Mouse (Mus musculus) liver, embryonic 15.5 days (tissue): ENCODE data around the gene Unk. TPM values are rescaled to one million over a fixed set of nuclear protein-coding genes. Genes with fewer than 3 reads are reported as not detected.
"Not testable (repeated sequence)": the region's sequence is repeated elsewhere in the genome, so short reads cannot be mapped to it uniquely, and the experiment has no call there.

Experiments
- ATAC-seq: fragments of 200-750 bp; cut with Nextera tagmentation; 2 replicates; pipeline ENCODE4 v1.8.0; 2017; ENCODE audit warnings: moderate number of reproducible peaks, mild to moderate bottlenecking, moderate library complexity; ENCODE audit not compliant: insufficient read depth
- H3K27ac ChIP-seq: fragments of 300-500 bp; sonication (generic); replicated peaks from 2 replicates; pipeline ENCODE4 v1.5.1; 2015; ENCODE audit warnings: mild to moderate bottlenecking, inconsistent platforms
- H3K27me3 ChIP-seq: fragments of 300-500 bp; sonication (generic); 2 replicates; pipeline ENCODE4 v1.6.1; 2015; ENCODE audit warnings: mild to moderate bottlenecking, inconsistent platforms
- H3K36me3 ChIP-seq: fragments of 300-500 bp; sonication (generic); replicated peaks from 2 replicates; pipeline ENCODE4 v1.6.1; 2015; ENCODE audit warnings: moderate library complexity, mild to moderate bottlenecking, inconsistent platforms
- H3K4me1 ChIP-seq: fragments of 300-500 bp; sonication (generic); replicated peaks from 2 replicates; pipeline ENCODE4 v1.6.1; 2015; ENCODE audit warnings: inconsistent platforms
- H3K4me2 ChIP-seq: fragments of 300-500 bp; sonication (generic); 2 replicates; pipeline ENCODE4 v1.6.1; 2015; ENCODE audit warnings: moderate library complexity, mild to moderate bottlenecking, inconsistent platforms
- H3K4me3 ChIP-seq: fragments of 300-500 bp; sonication (generic); replicated peaks from 2 replicates; pipeline ENCODE4 v1.5.1; 2015; ENCODE audit warnings: mild to moderate bottlenecking, inconsistent platforms
- H3K9ac ChIP-seq: fragments of 300-500 bp; sonication (generic); 2 replicates; pipeline ENCODE4 v1.6.1; 2015; ENCODE audit warnings: moderate library complexity, mild to moderate bottlenecking, inconsistent platforms
- H3K9me3 ChIP-seq: fragments of 300-500 bp; sonication (generic); replicated peaks from 2 replicates; pipeline ENCODE4 v1.6.1; 2016; ENCODE audit warnings: inconsistent platforms
- WGBS: fragments of 180-500 bp; shearing (Covaris S2); methylation state at CpG from one replicate; pipeline ENCODE4 v1.1.7; 2015; ENCODE audit warnings: mixed read lengths; ENCODE audit not compliant: insufficient replicate concordance; 5-methylcytosine and 5-hydroxymethylcytosine counted together
- polyA plus RNA-seq: library from polyadenylated mRNA; unstranded; fragments of >200 nt; fragmentation: Nextera tagmentation; extraction: Ambion mirVana; gene quantifications from 2 replicates; pipeline ENCODE4 v1.2.1, GENCODE M21; 2015

The Unk gene
- polyA plus RNA-seq, 1 experiment from 2014 or later, result 10.1 TPM

GRCm38 (mm10) chr11:116010948-116011347 is 19.2 kb upstream of the Unk start:
- Histone ChIP-seq H3K4me3 (no peak overlapping the region), H3K36me3 (peaks cover 27% of the 10 kb centered on the region), H3K9me3 (no peaks in the 10 kb centered on the region), H3K4me2 (no peak overlapping the region; the same call in 1 of the 2 replicates), H3K27me3 (peaks cover 29% of the 10 kb centered on the region), H3K27ac (0 out of 2 replicates have a peak overlapping the region, but pooled peaks have one; percentile 81), H3K9ac (no peak overlapping the region), H3K4me1 (peaks cover 48% of the 10 kb centered on the region)
- 78% methylated on average over 5 of the region's 5 CpGs for WGBS
- no peak for ATAC-seq

DNA sequence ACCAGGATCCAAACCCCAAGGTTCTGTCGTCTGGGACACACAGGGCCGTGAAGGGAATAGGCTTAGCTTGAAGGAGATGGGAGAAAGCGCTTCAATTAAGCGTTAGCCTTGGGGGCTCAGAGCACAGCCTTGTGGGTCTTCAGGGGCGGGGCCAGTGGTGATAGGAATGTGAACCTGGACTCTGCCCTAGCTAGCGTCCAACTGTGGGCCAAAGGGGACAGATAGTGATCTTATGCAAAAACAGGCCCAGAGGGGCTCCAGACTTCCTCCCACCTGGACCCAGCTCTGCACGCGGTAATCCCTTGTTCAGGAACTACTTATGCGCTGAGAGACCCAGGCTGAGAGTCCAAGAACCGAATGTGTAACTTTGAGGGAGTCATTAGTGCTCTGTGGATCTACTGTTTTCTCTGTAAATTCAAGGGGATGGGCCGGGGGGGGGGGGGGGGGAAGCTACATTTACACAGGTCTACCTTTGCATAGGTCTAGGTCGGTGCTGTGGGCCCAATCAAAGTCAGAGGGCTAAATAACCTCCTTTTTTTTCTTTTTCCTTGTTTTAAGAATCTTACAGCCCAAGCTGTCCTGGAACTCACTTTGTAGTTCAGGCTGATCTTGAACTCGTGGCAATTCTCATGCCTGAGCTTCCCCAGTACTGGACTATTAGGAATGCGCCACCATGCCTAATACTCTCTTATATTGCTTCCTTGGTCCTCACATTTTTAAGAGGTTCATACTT is 18.4 kb upstream of the Unk start:
- 22% methylated on average over 14 of the region's 14 CpGs for WGBS
- Histone ChIP-seq H3K9ac (peak overlapping the region; percentile 73), H3K27ac (peak overlapping the region; percentile 81), H3K4me1 (peaks cover 41% of the 10 kb centered on the region), H3K36me3 (peaks cover 27% of the 10 kb centered on the region), H3K27me3 (peaks cover 33% of the 10 kb centered on the region), H3K4me2 (peak overlapping the region; percentile 91), H3K4me3 (peak overlapping the region; percentile 66), H3K9me3 (no peaks in the 10 kb centered on the region)
- ATAC-seq, result 0 out of 2 replicates have a peak, but pooled peaks have one; percentile 11

GRCm38 (mm10) chr11:116012262-116012947 is 17.7 kb upstream of the Unk start, which contains the start of gene Galk1:
Gene Galk1 (minus strand): TSS chr11:116012719.
- peak; percentile 83 for ATAC-seq
- H3K4me1 ChIP-seq, result peaks cover 40% of the 10 kb centered on the region
- WGBS, result under 1% methylated on average over 55 of the region's 55 CpGs

GRCm38 (mm10) chr11:116014821-116015220 is 15.3 kb upstream of the Unk start:
- H3K36me3 ChIP-seq, result peaks cover 8% of the 10 kb centered on the region; the same call in 1 of the 2 replicates
- H3K9me3 ChIP-seq, result no peaks in the 10 kb centered on the region
- no peak overlapping the region for H3K4me2 ChIP-seq
- H3K4me3 ChIP-seq, result no peak overlapping the region
- 43% methylated on average over 8 of the region's 8 CpGs for WGBS
- ATAC-seq, result no peak
- peaks cover 45% of the 10 kb centered on the region for H3K4me1 ChIP-seq
- H3K27ac ChIP-seq, result no peak overlapping the region
- H3K9ac ChIP-seq, result no peak overlapping the region
- H3K27me3 ChIP-seq, result peaks cover 33% of the 10 kb centered on the region

More at GRCm38 (mm10) chr11:116012262-116012947, 17.7 kb upstream of the Unk start, which contains the start of gene Galk1:
- peaks cover 33% of the 10 kb centered on the region for H3K27me3 ChIP-seq
- peak within 1 kb of the TSS; percentile 73 for H3K9ac ChIP-seq
- H3K9me3 ChIP-seq, result no peaks in the 10 kb centered on the region
- peak within 1 kb of the TSS; percentile 66 for H3K4me3 ChIP-seq
- peaks cover 27% of the 10 kb centered on the region for H3K36me3 ChIP-seq
- H3K27ac ChIP-seq, result peak within 1 kb of the TSS; percentile 81
- peak within 1 kb of the TSS; percentile 91 for H3K4me2 ChIP-seq

GRCm38 (mm10) chr11:116018106-116018505 is 12.0 kb upstream of the Unk start:
- no peak overlapping the region for H3K27ac ChIP-seq
- ATAC-seq, result no peak
- H3K4me3 ChIP-seq, result no peak overlapping the region
- WGBS, result 25% methylated on average over 6 of the region's 6 CpGs
- H3K9ac ChIP-seq, result no peak overlapping the region
- H3K27me3 ChIP-seq, result peaks cover 23% of the 10 kb centered on the region
- peaks cover 21% of the 10 kb centered on the region for H3K36me3 ChIP-seq
- peaks cover 30% of the 10 kb centered on the region for H3K4me1 ChIP-seq
- no peaks in the 10 kb centered on the region for H3K9me3 ChIP-seq
- no peak overlapping the region for H3K4me2 ChIP-seq

DNA sequence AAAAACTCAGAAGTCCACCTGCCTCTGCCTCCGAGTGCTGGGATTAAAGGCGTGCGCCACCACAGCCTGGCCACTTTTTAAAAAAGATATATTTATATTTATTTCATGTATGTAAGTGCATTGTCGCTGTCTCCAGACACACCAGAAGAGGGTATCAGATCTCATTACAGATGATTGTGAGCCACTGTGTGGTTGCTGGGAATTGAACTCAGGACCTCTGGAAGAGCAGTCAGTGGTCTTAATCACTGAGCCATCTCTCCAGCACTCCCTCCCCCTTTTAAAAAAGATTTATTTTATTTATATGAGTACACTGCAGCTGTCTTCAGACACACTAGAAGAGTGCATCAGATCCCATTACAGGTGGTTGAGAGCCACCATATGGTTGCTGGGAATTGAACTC is 11.3 kb upstream of the Unk start:
- Histone ChIP-seq H3K4me1 (peaks cover 26% of the 10 kb centered on the region), H3K36me3 (peaks cover 25% of the 10 kb centered on the region), H3K27me3 (peaks cover 18% of the 10 kb centered on the region)
- H3K4me2 ChIP-seq, ATAC-seq, H3K27ac ChIP-seq, H3K9ac ChIP-seq, H3K9me3 ChIP-seq, H3K4me3 ChIP-seq: not testable (repeated sequence)
- WGBS, result 87% methylated on average over 4 of the region's 4 CpGs

- 73% methylated on average over 1 of the region's 1 CpGs for WGBS
- H3K9ac ChIP-seq, result no peak overlapping the region
- H3K4me1 ChIP-seq, result peaks cover 26% of the 10 kb centered on the region
- no peak for ATAC-seq
- H3K4me3 ChIP-seq, result no peak overlapping the region
- peaks cover 14% of the 10 kb centered on the region for H3K27me3 ChIP-seq
- H3K4me2 ChIP-seq, result no peak overlapping the region
- H3K36me3 ChIP-seq, result peaks cover 25% of the 10 kb centered on the region
- H3K27ac ChIP-seq, result no peak overlapping the region
- no peaks in the 10 kb centered on the region for H3K9me3 ChIP-seq
Measured at GRCm38 (mm10) chr11:116019360-116019791, 10.7 kb upstream of the Unk start.

DNA sequence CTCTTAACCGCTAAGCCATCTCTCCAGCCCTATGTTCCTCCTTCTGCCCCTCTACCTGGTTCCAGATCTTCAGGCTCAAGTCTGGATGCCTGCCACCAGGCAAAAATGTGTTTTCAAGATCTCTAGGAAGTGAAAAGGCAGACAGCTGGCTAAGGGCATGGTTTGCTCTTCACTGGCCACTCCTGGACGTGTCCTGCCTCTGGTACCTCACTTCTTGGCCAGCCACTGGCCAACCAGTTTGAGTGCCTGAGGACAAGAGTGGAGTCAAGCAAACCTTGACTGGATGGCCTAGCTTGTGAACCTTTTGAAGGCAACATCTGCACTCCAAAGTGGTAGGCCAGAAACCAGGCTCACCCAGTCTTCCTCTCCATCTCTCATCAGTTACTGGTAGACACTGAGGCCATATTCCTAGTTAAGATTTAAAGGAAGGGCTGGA is 10.1 kb upstream of the Unk start:
- Histone ChIP-seq H3K4me3 (no peak overlapping the region), H3K9me3 (no peaks in the 10 kb centered on the region), H3K27me3 (peaks cover 8% of the 10 kb centered on the region; the same call in 1 of the 2 replicates), H3K27ac (0 out of 2 replicates have a peak overlapping the region, but pooled peaks have one; percentile 2), H3K36me3 (peaks cover 25% of the 10 kb centered on the region), H3K4me1 (peaks cover 22% of the 10 kb centered on the region), H3K9ac (no peak overlapping the region), H3K4me2 (no peak overlapping the region)
- ATAC-seq, result no peak
- 90% methylated on average over 2 of the region's 2 CpGs for WGBS

DNA sequence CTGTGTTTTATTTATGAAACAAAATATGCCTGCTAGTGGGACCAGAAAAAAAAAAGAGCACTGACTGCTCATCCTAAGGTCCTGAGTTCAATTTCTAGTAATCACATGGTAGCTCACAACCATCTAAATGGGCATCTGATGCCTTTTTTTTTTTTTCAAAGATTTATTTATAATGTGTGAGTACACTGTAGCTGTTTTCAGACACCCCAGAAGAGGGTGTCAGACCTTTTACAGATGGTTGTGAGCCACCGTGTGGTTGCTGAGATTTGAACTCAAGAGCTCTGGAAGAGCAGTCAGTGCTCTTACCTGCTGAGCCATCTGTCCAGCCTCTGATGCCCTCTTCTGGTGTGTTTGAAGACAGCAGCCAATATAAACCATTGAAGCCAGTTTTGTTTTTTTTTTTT is 9.6 kb upstream of the Unk start:
- 27% methylated on average over 1 of the region's 1 CpGs for WGBS
- H3K36me3 ChIP-seq, result peaks cover 25% of the 10 kb centered on the region
- H3K27me3 ChIP-seq, result peaks cover 4% of the 10 kb centered on the region; the same call in 1 of the 2 replicates
- no peak overlapping the region for H3K9ac ChIP-seq
- 0 out of 2 replicates have a peak overlapping the region, but pooled peaks have one; percentile 2 for H3K27ac ChIP-seq
- no peaks in the 10 kb centered on the region for H3K9me3 ChIP-seq
- H3K4me1 ChIP-seq, result peaks cover 18% of the 10 kb centered on the region
- H3K4me2 ChIP-seq, result no peak overlapping the region
- no peak overlapping the region for H3K4me3 ChIP-seq
- ATAC-seq, result no peak

DNA sequence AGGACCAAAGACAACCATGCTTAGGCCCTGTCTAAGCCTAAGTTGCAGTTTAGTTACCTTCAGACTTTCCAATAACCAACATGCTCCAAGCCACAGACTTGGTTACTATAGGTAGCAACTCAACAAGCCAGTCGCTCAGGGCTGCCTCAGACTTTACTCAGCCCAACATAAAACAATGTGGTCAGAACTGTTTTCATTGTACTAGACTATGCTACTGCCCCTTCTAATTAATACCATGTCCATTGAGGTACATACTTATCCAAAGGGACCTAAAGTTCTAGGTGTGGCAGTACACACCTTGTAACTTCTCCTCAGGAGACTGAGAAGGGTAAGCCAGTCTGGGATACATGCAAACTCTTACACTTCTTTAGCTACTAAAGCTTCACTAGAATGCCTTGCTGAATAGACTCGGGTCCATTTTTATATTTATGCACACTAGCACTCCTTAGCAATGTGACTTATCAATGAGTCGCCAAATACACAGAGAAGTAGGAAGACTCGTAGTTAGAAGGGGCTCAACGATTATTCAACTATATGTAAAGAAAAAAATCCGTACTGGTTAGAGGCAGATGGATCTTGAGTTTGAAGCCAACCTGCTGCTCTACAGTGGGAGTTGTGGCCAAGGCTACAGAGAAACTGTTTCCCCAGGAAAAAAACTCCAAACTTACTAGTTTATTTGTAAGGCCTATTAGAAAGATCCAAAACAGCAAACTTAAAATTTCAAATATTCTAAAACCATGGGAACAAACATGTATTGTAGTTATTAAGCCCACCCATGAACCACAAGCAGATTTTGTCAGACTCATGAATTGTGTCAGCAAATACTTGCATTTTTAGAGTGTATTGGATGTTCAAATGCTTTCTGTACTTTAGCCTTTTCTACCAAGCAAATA is 8.5 kb upstream of the Unk start:
- peaks cover 25% of the 10 kb centered on the region for H3K36me3 ChIP-seq
- ATAC-seq, result no peak
- 0 out of 2 replicates have a peak overlapping the region, but pooled peaks have one; percentile 10 for H3K27ac ChIP-seq
- H3K9me3 ChIP-seq, result no peaks in the 10 kb centered on the region
- no peak overlapping the region for H3K9ac ChIP-seq
- no peak overlapping the region; the same call in 1 of the 2 replicates for H3K4me2 ChIP-seq
- peaks cover 18% of the 10 kb centered on the region for H3K4me1 ChIP-seq
- WGBS, result 55% methylated on average over 6 of the region's 6 CpGs
- peak overlapping the region; percentile 5; the same call in 1 of the 2 replicates for H3K4me3 ChIP-seq
- no peaks in the 10 kb centered on the region for H3K27me3 ChIP-seq
